Mouse (Mus musculus) kidney, adult 2 months (tissue): ENCODE measurements around the gene Olfr1013. TPM values are rescaled to one million over a fixed set of nuclear protein-coding genes. Genes with fewer than 3 reads are reported as not detected.

Source experiments
- DNase-seq: peaks from one replicate; pipeline ENCODE4 v3.0.0; 2021
- H3K27ac ChIP-seq: fragments of 200-500 bp; 2 replicates; pipeline ENCODE4 v1.5.1; 2012; ENCODE audit warnings: low read depth, low read length, control low read depth, inconsistent platforms; ENCODE audit not compliant: insufficient read depth
- H3K27me3 ChIP-seq: fragments of 200-500 bp; replicated peaks from 2 replicates; pipeline ENCODE4 v1.6.1; 2012; ENCODE audit warnings: mild to moderate bottlenecking, moderate library complexity, low read length, inconsistent platforms; ENCODE audit not compliant: control insufficient read depth, insufficient read depth
- H3K36me3 ChIP-seq: fragments of 200-500 bp; 2 replicates; pipeline ENCODE4 v1.6.1; 2012; ENCODE audit warnings: mild to moderate bottlenecking, moderate library complexity, low read length, inconsistent platforms; ENCODE audit not compliant: control insufficient read depth, insufficient read depth
- H3K4me1 ChIP-seq: fragments of 200-500 bp; 2 replicates; pipeline ENCODE4 v1.6.1; 2011; ENCODE audit warnings: low read length; ENCODE audit not compliant: control insufficient read depth, insufficient read depth
- H3K4me3 ChIP-seq: fragments of 200-500 bp; 2 replicates; pipeline ENCODE4 v1.5.1; 2011; ENCODE audit warnings: mild to moderate bottlenecking, low read depth, low read length, control low read depth; ENCODE audit not compliant: insufficient read depth
- CTCF ChIP-seq: fragments of 200-500 bp; conservative IDR thresholded peaks from 2 replicates; pipeline ENCODE4 v1.5.1; 2011; ENCODE audit warnings: low read depth, mild to moderate bottlenecking, control low read depth, low read length, moderate library complexity, mixed read lengths; ENCODE audit not compliant: insufficient read depth, insufficient read length
- POLR2A ChIP-seq: fragments of 200-500 bp; IDR thresholded peaks from one replicate; pipeline ENCODE4 v1.6.1; 2011; ENCODE audit warnings: low read depth, low read length, control low read depth
- WGBS: fragments of 180-500 bp; shearing (Covaris S2); methylation state at CpG from one replicate; pipeline ENCODE4 v1.1.7; 2018; 5-methylcytosine and 5-hydroxymethylcytosine counted together
- polyA plus RNA-seq: library from polyadenylated mRNA; depleted of rRNA; stranded (reverse); fragments of >200 nt; gene quantifications from 2 replicates; pipeline ENCODE4 v1.2.3, GENCODE M21; 2012; rRNA removed

Gene Olfr1013
- not detected in 2 replicates for polyA plus RNA-seq

- no peak within 1 kb of the TSS for H3K4me3 ChIP-seq
- H3K36me3 ChIP-seq, result no peaks in the 10 kb centered on the region
- H3K27me3 ChIP-seq, result no peaks in the 10 kb centered on the region
- DNase-seq, result no peak
- H3K27ac ChIP-seq, result no peak within 1 kb of the TSS
- TF ChIP-seq CTCF, result no peak
- no peaks in the 10 kb centered on the region for H3K4me1 ChIP-seq
Measured at GRCm38 (mm10) chr2:85766798-85767197, at the start of gene Olfr1013. Gene Olfr1013 (plus strand): TSS chr2:85767098.

DNA sequence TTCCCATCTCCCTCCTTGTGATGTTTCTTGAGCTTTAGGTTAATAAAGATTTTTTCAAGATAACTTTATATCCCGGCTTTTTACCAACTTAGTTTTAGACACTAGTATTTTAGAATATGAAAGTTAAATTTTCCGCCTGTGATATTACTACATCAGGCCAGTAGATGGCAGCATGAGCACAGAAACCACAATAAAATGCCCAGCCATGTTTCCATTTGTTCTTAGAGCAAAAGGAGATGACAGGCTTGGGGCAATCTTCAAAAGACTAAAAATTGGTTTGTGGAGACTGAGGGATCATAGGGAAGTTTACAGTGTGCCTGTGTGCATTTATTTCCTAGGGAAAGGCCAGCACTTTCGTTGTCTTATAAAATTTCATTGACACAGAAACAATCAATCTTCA lies 41.1 kb upstream of the Olfr1013 start:
- 10% methylated on average over 3 of the region's 3 CpGs for WGBS
- H3K27me3 ChIP-seq, result no peaks in the 10 kb centered on the region
- TF ChIP-seq CTCF (no peak), POLR2A (no peak)
- no peaks in the 10 kb centered on the region for H3K36me3 ChIP-seq
- H3K4me1 ChIP-seq, result no peaks in the 10 kb centered on the region
- H3K4me3 ChIP-seq, result no peak overlapping the region
- DNase-seq, result peak; percentile 7
- H3K27ac ChIP-seq, result no peak overlapping the region

- Histone ChIP-seq H3K4me3 (no peak overlapping the region), H3K4me1 (no peaks in the 10 kb centered on the region), H3K27ac (no peak overlapping the region), H3K36me3 (no peaks in the 10 kb centered on the region), H3K27me3 (no peaks in the 10 kb centered on the region)
- 82% methylated on average over 4 of the region's 4 CpGs for WGBS
- TF ChIP-seq POLR2A, result no peak
- no peak for TF ChIP-seq CTCF
- no peak for DNase-seq
Measured at GRCm38 (mm10) chr2:85753822-85754221, 13.1 kb upstream of the Olfr1013 start.

DNA sequence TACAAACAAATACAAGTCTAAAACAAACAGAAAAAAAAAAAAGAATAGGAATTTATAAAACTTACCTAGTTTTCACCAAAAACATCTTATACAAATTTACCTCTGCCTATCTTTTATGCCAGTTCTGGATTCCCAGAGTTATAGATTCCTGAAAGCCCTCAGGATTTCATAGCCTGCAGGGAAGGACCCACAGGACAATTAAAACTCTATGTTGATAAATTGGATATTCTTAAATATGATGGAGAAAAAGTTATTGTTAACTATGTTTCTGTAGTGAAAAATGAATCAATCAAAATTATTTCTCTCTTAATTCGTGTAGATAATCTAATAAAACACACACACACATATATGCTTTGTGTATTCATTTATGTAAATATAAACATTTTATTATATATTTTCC lies 4.2 kb upstream of the Olfr1013 start, which contains the start of gene Olfr1012:
TSS of gene Olfr1012 (minus strand) at position 101 of the 400 bp plus-strand sequence.
- TF ChIP-seq POLR2A (no peak), CTCF (no peak)
- H3K4me3 ChIP-seq, result no peak within 1 kb of the TSS
- WGBS, result 60% methylated on average over 1 of the region's 1 CpGs
- no peaks in the 10 kb centered on the region for H3K4me1 ChIP-seq
- H3K27me3 ChIP-seq, result no peaks in the 10 kb centered on the region
- H3K27ac ChIP-seq, result no peak within 1 kb of the TSS
- DNase-seq, result no peak
- no peaks in the 10 kb centered on the region for H3K36me3 ChIP-seq

- no peak within 1 kb of the TSS for H3K27ac ChIP-seq
- H3K36me3 ChIP-seq, result no peaks in the 10 kb centered on the region
- no peaks in the 10 kb centered on the region for H3K4me1 ChIP-seq
- no peak for TF ChIP-seq POLR2A
- no peak for TF ChIP-seq CTCF
- no peak within 1 kb of the TSS for H3K4me3 ChIP-seq
- no peak for DNase-seq
- no peaks in the 10 kb centered on the region for H3K27me3 ChIP-seq
Measured at GRCm38 (mm10) chr2:85772413-85772812, 5.5 kb downstream of the Olfr1013 start, which contains the start of gene Olfr1014. Gene Olfr1014 (plus strand): TSS chr2:85772713.

DNA sequence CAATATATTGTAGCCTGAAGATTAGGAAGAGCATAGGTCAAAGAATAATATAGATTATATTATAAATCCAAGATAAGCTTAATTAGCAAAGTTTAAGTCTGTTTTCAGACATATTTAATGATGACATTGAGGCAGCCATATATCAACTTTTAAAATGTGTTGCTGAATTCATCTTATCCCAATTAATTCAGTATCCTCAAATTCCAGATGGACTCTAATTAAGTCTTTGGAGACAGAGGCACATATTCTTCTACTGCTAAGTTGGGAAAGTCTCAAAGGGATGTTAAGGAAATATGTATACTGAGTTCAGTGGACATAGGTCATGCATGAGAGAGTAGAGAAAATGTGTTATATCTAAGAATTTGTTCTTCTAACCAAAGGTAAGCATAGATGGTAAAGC lies 14.8 kb downstream of the Olfr1013 start, which contains the start of gene Olfr1015:
TSS of gene Olfr1015 (plus strand) at position 301 of the 400 bp plus-strand sequence.
- Histone ChIP-seq H3K4me1 (no peaks in the 10 kb centered on the region), H3K27ac (no peak within 1 kb of the TSS), H3K27me3 (no peaks in the 10 kb centered on the region), H3K4me3 (no peak within 1 kb of the TSS), H3K36me3 (no peaks in the 10 kb centered on the region)
- TF ChIP-seq POLR2A (no peak), CTCF (no peak)
- no peak for DNase-seq

- no peak for DNase-seq
- no peak overlapping the region for H3K27ac ChIP-seq
- 68% methylated on average over 2 of the region's 2 CpGs for WGBS
- no peaks in the 10 kb centered on the region for H3K4me1 ChIP-seq
- no peaks in the 10 kb centered on the region for H3K36me3 ChIP-seq
- H3K4me3 ChIP-seq, result no peak overlapping the region
- H3K27me3 ChIP-seq, result no peaks in the 10 kb centered on the region
- no peak for TF ChIP-seq POLR2A
- TF ChIP-seq CTCF, result no peak
Measured at GRCm38 (mm10) chr2:85792331-85792730, 25.4 kb downstream of the Olfr1013 start.

DNA sequence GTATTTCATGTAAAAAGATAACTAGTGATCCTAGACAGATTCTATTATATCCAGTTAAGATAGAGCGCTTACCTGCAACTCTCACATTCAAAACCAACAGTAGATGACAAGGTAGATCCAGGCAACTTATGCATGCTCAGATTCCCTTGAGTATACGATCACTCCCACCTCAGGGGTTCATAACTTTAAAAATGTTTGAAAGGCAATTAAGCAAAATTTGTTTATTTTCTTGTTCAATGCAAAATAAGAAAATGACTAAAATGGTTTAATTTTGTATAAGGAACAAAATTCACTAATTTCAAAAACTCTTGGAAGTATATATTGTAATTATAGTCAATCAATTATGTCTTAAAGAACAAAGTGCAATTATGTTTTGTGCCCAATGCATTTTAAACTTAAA lies 35.5 kb downstream of the Olfr1013 start, which contains the start of gene Olfr1016:
TSS of gene Olfr1016 (minus strand) at position 101 of the 400 bp plus-strand sequence.
- TF ChIP-seq CTCF, result no peak
- no peak for TF ChIP-seq POLR2A
- H3K27me3 ChIP-seq, result no peaks in the 10 kb centered on the region
- WGBS, result 91% methylated on average over 2 of the region's 2 CpGs

More for the DNA sequence above, 35.5 kb downstream of the Olfr1013 start, which contains the start of gene Olfr1016:
- Histone ChIP-seq H3K4me1 (no peaks in the 10 kb centered on the region), H3K4me3 (no peak within 1 kb of the TSS), H3K36me3 (no peaks in the 10 kb centered on the region), H3K27ac (no peak within 1 kb of the TSS)
- DNase-seq, result no peak
